27 mouse cellular contexts compared by ENCODE assay signal in genomic region chr6:135971481-135971880, GRCm38 (mm10).
DNase-seq lines count a peak whose midpoint lies in the region; ATAC-seq and TF ChIP-seq lines count a peak whose summit lies in the region.
"Had no signal": no experiment of that assay in that cellular context is flagged by ENCODE, and none has a peak within 500 bp of the region (broad histone marks: within the 10 kb centered on the region; RNA-seq: fewer than 3 reads in every experiment).

No protein-coding gene starts in this region.

- no peaks in the 10 kb centered on the region for H3K36me3 ChIP-seq in limb, embryonic 12.5 days
- H3K36me3 ChIP-seq in limb, embryonic 10.5 days = no peaks in the 10 kb centered on the region
- H3K36me3 ChIP-seq: embryonic facial prominence, embryonic 10.5 days; embryonic facial prominence, embryonic 15.5 days; heart, embryonic 12.5 days; liver, embryonic 12.5 days had no signal

- WGBS in limb, embryonic 12.5 days = 90% methylated on average over 4 of the region's 4 CpGs
- WGBS in limb, embryonic 10.5 days = 91% methylated on average over 4 of the region's 4 CpGs
- WGBS in cerebellum, adult 2 months = 4% methylated on average over 4 of the region's 4 CpGs

- TF ChIP-seq CTCF in cerebellum, adult 2 months (IDR thresholded peaks at IDR 0.05; ENCODE audit: borderline replicate concordance, insufficient read depth, low read depth, low read length) = no peak

- H3K4me3 ChIP-seq in limb, embryonic 12.5 days (replicated peaks) = no peak overlapping the region
- no peak overlapping the region for H3K4me3 ChIP-seq in limb, embryonic 10.5 days
- H3K4me3 ChIP-seq in cerebellum, adult 2 months (replicated peaks; ENCODE audit: insufficient read depth, low read depth, low read length) = no peak overlapping the region
- H3K4me3 ChIP-seq: embryonic facial prominence, embryonic 10.5 days; embryonic facial prominence, embryonic 15.5 days; forebrain, embryonic 13.5 days; heart, embryonic 12.5 days; liver, embryonic 12.5 days had no signal

- peak overlapping the region; percentile 62; the same call in 1 of the 2 replicates for H3K27ac ChIP-seq in limb, embryonic 12.5 days
- H3K27ac ChIP-seq in limb, embryonic 10.5 days = no peak overlapping the region
- H3K27ac ChIP-seq in cerebellum, adult 2 months (ENCODE audit: insufficient read depth, low read length) = no peak overlapping the region
- H3K27ac ChIP-seq: embryonic facial prominence, embryonic 10.5 days; embryonic facial prominence, embryonic 15.5 days; forebrain, embryonic 13.5 days; hindbrain, embryonic 14.5 days; liver, embryonic 12.5 days; stomach, postnatal 0 days had no signal

- peaks cover 13% of the 10 kb centered on the region; the same call in 1 of the 2 replicates for H3K4me1 ChIP-seq in limb, embryonic 12.5 days (replicated peaks)
- peaks cover 11% of the 10 kb centered on the region for H3K4me1 ChIP-seq in limb, embryonic 10.5 days
- peaks cover 15% of the 10 kb centered on the region for H3K4me1 ChIP-seq in cerebellum, adult 2 months (ENCODE audit: control insufficient read depth, insufficient read depth, low read length)
- H3K4me1 ChIP-seq: embryonic facial prominence, embryonic 15.5 days; heart, embryonic 12.5 days; liver, embryonic 12.5 days had no signal

- no peak for ATAC-seq in limb, embryonic 12.5 days (ENCODE audit: insufficient number of reproducible peaks, insufficient read depth, low FRiP score, low TSS enrichment, low read depth)
- ATAC-seq: CD4-positive, CD25-positive, alpha-beta regulatory T cell, adult 4 months; forebrain, embryonic 13.5 days; intestine, postnatal 0 days; liver, embryonic 12.5 days; liver, postnatal 0 days; midbrain, embryonic 16.5 days had no signal

- TF ChIP-seq POLR2A in cerebellum, adult 2 months (IDR thresholded peaks at IDR 0.05; ENCODE audit: borderline replicate concordance, insufficient read depth, low read length) = no peak

- no peak overlapping the region for H3K9ac ChIP-seq in limb, embryonic 12.5 days (replicated peaks)
- H3K9ac ChIP-seq: embryonic facial prominence, embryonic 15.5 days; forebrain, embryonic 13.5 days; heart, embryonic 12.5 days; hindbrain, embryonic 14.5 days; liver, embryonic 12.5 days; liver, postnatal 0 days had no signal

- no peak overlapping the region for H3K4me2 ChIP-seq in limb, embryonic 12.5 days
- H3K4me2 ChIP-seq: embryonic facial prominence, embryonic 15.5 days; forebrain, embryonic 13.5 days; heart, embryonic 12.5 days; hindbrain, embryonic 14.5 days; liver, embryonic 12.5 days; midbrain, embryonic 11.5 days had no signal

- no peak for DNase-seq in limb, embryonic 10.5 days (ENCODE audit: low spot score)
- peak; percentile 86 to 96 for DNase-seq in cerebellum, adult 2 months
- DNase-seq in cerebellum, postnatal 14 days = peak; percentile 86 to 95
- DNase-seq in spleen, postnatal 4 days (ENCODE audit: low spot score in 2 of 2) = no peak
- DNase-seq in embryo, embryonic 10.5 days (ENCODE audit: low spot score) = no peak
- DNase-seq in kidney, adult 11 months = no peak
- DNase-seq: adrenal gland, postnatal 14 days; gastrocnemius, postnatal 10 days; heart, adult 18-20 months; kidney, postnatal 14 days; liver, postnatal 0 days; lung, postnatal 36 days; spleen, adult 18-20 months; thymus, adult 2 months; thymus, postnatal 36 days had no signal

- no peaks in the 10 kb centered on the region for H3K27me3 ChIP-seq in limb, embryonic 12.5 days
- no peaks in the 10 kb centered on the region for H3K27me3 ChIP-seq in limb, embryonic 10.5 days (ENCODE audit: low read depth, poor library complexity, severe bottlenecking)
- H3K27me3 ChIP-seq in cerebellum, adult 2 months (ENCODE audit: control insufficient read depth, insufficient read depth, low read length) = no peaks in the 10 kb centered on the region
- H3K27me3 ChIP-seq: embryonic facial prominence, embryonic 15.5 days; forebrain, embryonic 13.5 days; heart, embryonic 12.5 days; liver, embryonic 12.5 days had no signal

- H3K9me3 ChIP-seq in limb, embryonic 12.5 days = no peaks in the 10 kb centered on the region
- no peaks in the 10 kb centered on the region for H3K9me3 ChIP-seq in limb, embryonic 10.5 days (replicated peaks)
- H3K9me3 ChIP-seq: embryonic facial prominence, embryonic 10.5 days; embryonic facial prominence, embryonic 15.5 days; forebrain, embryonic 13.5 days; liver, embryonic 12.5 days had no signal

Comparison
In these comparisons a context has a peak if more than half of its experiments do, and no peak if none do; other contexts are left out.
1. DNase-seq: peak in cerebellum, adult 2 months (2 of 2) and cerebellum, postnatal 14 days (2 of 2); none in limb, embryonic 10.5 days (single experiment), spleen, postnatal 4 days (0 of 2), embryo, embryonic 10.5 days (single experiment) and kidney, adult 11 months (single experiment).